Mouse (Mus musculus) layer of hippocampus, adult 2 months (tissue): ENCODE data around the gene Eef2k. TPM values are rescaled to one million over a fixed set of nuclear protein-coding genes. Genes with fewer than 3 reads are reported as not detected.

Experiments
- DNase-seq, 2 experiments: peaks; one replicate each; pipeline ENCODE4 v3.0.0; 2022; ENCODE audit warnings: low spot score in 2 of 2
- H3K27ac ChIP-seq: fragments of 200-600 bp; 2 replicates; pipeline ENCODE4 v1.8.1; 2022
- H3K4me3 ChIP-seq: fragments of 200-600 bp; 2 replicates; pipeline ENCODE4 v1.8.1; 2022; ENCODE audit warnings: mild to moderate bottlenecking
- CTCF ChIP-seq: fragments of 200-600 bp; conservative IDR thresholded peaks from 2 replicates; pipeline ENCODE4 v1.8.1; 2022; ENCODE audit warnings: antibody characterized with exemption, mild to moderate bottlenecking, moderate library complexity
- long read RNA-seq, 2 experiments: library from polyadenylated mRNA; stranded (forward); transcript quantifications; one replicate each; pipeline ENCODE4 v2.0.0; 2021; ENCODE audit warnings: borderline mapping rate in 2 of 2
- total RNA-seq, 2 experiments: library from RNA; stranded (reverse); gene quantifications; 2 replicates each; pipeline ENCODE4 v1.2.3; 2021

The Eef2k gene
- 10 to 100 TPM; 32.5 to 32.8 TPM for total RNA-seq
- long read RNA-seq, experiment 1, full-length matches to known transcripts = 7 of 17 reads
- long read RNA-seq, experiment 1, partial matches to known transcripts = 3 of 17 reads
- long read RNA-seq, experiment 1, other reads (novel, unspliced or antisense) = 7 of 17 reads
- long read RNA-seq, experiment 2, full-length matches to known transcripts = 10 of 16 reads
- long read RNA-seq, experiment 2, partial matches to known transcripts = 3 of 16 reads
- long read RNA-seq, experiment 2, other reads (novel, unspliced or antisense) = 3 of 16 reads

DNA sequence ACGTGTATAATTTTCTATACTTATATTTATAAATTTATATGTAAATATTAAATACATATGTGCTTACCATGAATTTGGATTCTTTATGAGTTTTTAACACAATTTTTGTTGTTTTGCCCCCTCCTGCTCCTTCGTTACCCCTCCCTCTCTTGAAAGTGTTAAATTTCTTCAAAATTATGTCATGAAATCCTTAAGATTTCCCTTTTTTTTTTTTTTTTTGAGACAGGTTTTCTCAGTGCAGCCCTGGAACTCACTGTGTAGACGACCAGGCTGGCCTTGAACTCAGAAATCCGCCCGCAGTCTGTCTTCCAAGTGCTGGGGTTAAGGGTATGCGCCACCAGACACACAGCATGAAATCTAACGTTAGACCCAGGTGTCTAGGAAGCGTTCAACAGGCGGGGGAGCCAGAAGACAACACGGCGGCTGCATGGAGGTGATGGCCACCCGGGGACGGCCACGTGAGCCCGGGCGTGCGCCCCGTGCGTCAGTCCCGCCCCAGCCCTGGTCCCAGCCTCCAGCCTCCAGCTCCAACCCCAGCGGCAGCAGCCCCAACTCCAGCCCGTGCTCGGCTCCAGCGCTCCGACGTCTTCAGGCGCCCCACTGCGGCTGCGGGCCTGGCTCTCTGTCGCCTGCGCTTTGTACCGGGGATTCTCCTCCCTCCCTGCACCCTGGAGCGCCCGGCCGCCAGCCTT is at the start of gene Eef2k:
Gene Eef2k (plus strand): TSS at position 487 of the 692 bp plus-strand sequence.
- Histone ChIP-seq H3K4me3 (peak within 1 kb of the TSS; percentile 74), H3K27ac (peak within 1 kb of the TSS; percentile 99)
- DNase-seq = peak; percentile 83 to 87
- TF ChIP-seq CTCF = peak; percentile 50

DNA sequence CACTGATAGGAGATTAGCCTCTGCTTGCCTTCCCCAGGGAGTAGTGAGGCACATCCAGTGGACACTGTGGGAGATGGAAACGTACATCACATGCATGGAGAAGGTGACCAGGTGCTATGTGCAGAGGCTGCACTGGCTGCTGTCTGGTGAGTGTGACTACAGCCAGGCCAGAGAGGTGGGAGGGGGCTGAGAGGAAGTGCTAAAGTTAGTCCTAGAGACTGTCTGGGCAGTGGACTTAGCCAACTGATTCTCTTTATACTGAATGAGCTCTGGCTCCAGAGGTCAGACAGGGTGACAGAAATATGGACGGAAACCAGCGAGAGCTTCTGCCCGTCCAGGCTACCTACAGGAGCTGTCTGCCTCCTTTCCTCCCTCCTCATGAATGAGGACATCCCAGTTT is 47.1 kb upstream of the Eef2k start:
- no peak overlapping the region for H3K4me3 ChIP-seq
- DNase-seq = no peak
- no peak overlapping the region for H3K27ac ChIP-seq
- no peak for TF ChIP-seq CTCF

GRCm38 (mm10) chr7:120796369-120796768 is 46.3 kb upstream of the Eef2k start:
- no peak overlapping the region for H3K27ac ChIP-seq
- no peak for TF ChIP-seq CTCF
- DNase-seq = no peak
- no peak overlapping the region for H3K4me3 ChIP-seq

- TF ChIP-seq CTCF = no peak
- no peak for DNase-seq
- no peak overlapping the region for H3K27ac ChIP-seq
- no peak overlapping the region for H3K4me3 ChIP-seq
These were observed 39.4 kb upstream of the Eef2k start for GRCm38 (mm10) chr7:120803268-120803667.

GRCm38 (mm10) chr7:120809705-120810104 is 32.9 kb upstream of the Eef2k start:
- no peak for TF ChIP-seq CTCF
- Histone ChIP-seq H3K4me3 (no peak overlapping the region; the same call in 1 of the 2 replicates), H3K27ac (no peak overlapping the region)
- no peak for DNase-seq

DNA sequence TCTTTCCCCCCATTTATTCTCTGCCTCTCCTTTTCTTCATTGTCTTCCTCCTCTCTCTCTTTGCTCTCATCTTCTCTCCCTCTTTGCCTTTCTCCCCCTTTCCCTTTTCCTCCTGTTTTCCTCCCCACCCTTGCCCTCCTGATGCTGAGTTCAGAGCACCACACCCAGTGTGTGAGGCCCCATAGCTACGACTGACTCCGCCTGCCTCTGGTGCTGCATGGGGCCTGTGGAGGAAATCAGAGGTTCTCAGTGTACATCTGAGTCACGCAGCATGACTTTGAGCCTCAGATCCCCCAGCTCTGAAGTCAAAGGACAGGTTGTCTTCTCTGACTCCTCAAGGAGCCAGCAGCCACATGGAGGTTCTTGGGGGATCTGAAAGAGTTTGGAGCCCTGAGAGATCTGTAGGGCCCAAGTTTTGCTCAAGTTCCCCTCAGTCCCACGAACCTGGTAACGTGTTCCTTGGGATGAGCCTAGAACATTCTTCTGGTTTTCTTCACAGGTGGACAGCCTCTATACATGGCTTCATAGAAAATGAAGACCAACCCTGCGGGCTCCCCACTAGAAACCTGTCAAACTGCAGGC is 30.7 kb upstream of the Eef2k start, which contains the start of gene Gm5737:
Gene Gm5737 (plus strand): TSS at position 532 of the 582 bp plus-strand sequence.
- Histone ChIP-seq H3K27ac (no peak within 1 kb of the TSS), H3K4me3 (no peak within 1 kb of the TSS)
- no peak for TF ChIP-seq CTCF
- DNase-seq = no peak

- Histone ChIP-seq H3K27ac (no peak overlapping the region), H3K4me3 (no peak overlapping the region)
- no peak for DNase-seq
- no peak for TF ChIP-seq CTCF
These were observed 25.1 kb upstream of the Eef2k start for GRCm38 (mm10) chr7:120817552-120817951.

DNA sequence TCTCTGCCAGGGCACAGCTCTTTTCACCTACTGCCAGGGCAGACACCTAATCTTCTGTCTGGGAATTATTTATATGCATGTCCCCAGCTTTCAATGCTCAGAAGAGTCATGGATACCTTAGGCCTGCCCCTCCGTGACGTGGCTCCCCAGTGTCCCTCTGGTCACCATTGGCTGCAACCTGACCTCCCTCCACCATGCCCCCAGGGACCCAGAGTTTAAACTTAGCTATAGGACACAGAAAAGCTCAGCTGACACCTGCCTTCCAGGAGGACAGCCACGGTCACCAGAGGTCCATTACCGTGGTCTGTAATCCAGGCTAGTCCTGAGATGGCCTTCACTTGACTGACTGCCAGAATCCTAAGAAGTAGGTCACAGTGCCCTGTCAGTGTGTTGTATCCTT is 23.2 kb upstream of the Eef2k start:
- DNase-seq = no peak
- Histone ChIP-seq H3K4me3 (no peak overlapping the region), H3K27ac (no peak overlapping the region)
- TF ChIP-seq CTCF = no peak

DNA sequence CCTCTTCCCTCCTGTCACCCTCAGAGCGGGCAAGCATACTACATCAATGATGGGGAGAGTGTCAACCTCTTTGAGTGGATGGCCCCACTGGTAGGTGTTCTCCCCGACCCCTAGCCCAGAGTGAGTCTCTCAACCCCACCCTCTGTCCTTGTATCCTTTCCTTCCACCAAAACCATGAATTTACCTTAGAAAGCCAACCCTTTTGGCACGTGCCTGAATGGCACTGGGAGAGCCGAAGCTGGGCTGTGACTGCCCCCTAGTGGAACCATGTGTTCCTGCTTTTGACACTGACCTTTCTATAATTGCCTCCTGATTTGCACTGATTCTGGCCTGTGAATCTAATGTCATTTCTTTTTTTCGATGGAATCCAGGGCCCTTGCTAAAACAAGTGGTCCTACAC is 19.4 kb upstream of the Eef2k start:
- peak in 1 of 2 experiments; percentile 73 for DNase-seq
- peak; percentile 94 for TF ChIP-seq CTCF
- H3K4me3 ChIP-seq = no peak overlapping the region
- H3K27ac ChIP-seq = no peak overlapping the region

- no peak overlapping the region for H3K4me3 ChIP-seq
- no peak overlapping the region; the same call in 1 of the 2 replicates for H3K27ac ChIP-seq
- peak in 1 of 2 experiments; percentile 32 for DNase-seq
- TF ChIP-seq CTCF = no peak
These were observed 17.5 kb upstream of the Eef2k start for GRCm38 (mm10) chr7:120825097-120825496.

DNA sequence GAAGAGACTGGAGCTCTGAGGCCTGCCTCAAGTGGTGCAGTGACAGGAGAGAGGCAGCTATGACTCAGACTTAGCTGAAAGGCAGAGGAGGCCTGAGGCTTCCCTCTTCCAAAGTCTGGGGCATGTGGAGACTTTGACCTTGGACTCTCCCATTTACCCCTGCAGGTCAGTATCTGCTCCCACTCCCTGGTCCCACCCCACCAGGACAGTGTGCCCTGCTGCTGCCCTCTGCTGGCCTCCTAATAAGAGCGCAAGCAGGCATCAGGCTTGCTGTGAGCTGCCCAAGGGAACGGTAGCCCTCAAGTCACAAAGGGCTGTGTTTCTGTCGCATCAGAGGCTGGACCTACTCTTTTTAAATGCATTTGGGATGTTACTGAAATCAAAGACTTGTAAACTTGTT is 16.2 kb upstream of the Eef2k start:
- no peak for DNase-seq
- TF ChIP-seq CTCF = peak; percentile 78
- H3K27ac ChIP-seq = no peak overlapping the region
- no peak overlapping the region for H3K4me3 ChIP-seq

DNA sequence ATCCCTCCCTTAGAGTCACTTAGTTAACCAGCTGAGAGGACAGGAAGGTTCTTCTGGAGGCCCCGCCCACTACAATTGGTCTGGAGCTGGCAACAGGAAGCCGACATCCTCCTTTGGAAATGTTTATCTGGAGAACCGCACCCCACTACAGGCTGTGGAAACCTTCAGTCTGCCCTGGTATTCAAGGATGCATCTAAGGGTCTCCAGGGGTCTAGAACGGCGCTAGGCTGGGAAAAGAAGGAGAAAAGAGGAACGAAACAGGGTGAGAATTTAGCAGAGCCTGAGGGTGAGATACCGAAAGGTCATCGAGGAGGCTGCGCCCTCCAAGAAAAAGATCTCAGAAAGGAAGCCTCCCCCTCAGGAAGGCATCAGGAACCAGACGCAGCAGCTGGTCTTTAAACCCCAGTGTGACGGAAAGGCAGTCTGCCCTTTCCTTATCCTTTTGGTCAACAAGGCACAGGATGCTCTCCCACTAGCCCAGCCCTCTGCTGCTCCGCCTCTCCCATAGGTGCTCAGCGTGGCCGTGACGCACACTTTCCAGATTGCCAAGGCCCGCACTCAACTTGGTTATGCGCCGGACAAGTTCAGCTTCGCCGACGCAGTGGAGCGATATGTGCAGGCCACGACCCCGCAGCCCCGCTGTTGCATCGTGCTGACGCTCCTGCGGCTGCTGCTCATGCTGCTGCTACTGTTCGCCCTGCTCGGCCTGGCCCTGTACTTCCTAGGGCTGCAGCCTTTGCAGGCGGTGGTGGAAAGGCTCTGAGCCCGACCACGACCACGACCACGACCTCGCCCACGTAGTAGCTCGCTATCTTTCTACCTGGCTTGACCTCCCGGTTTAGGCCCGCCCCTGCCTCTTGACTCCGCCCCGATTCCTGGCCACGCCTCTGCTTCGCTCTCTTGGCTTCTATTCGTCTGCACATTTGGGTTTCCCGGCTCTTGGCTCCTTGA is 11.9 kb upstream of the Eef2k start:
- H3K27ac ChIP-seq = peak overlapping the region; percentile 90

More for the DNA sequence above, 11.9 kb upstream of the Eef2k start:
- TF ChIP-seq CTCF = no peak
- H3K4me3 ChIP-seq = peak overlapping the region; percentile 84
- peak; percentile 48 to 51 for DNase-seq
